In genomic region chr1:135892764-135893163, GRCm38 (mm10) we compare ENCODE assay signal across 21 mouse cellular contexts. TPM values are rescaled to one million over a fixed set of nuclear protein-coding genes. Genes with fewer than 3 reads are reported as not detected.
"Had no signal": no experiment of that assay in that cellular context is flagged by ENCODE, and none has a peak within 500 bp of the region (broad histone marks: within the 10 kb centered on the region; RNA-seq: fewer than 3 reads in every experiment).

No protein-coding gene starts in this region.

- H3K4me2 ChIP-seq: kidney, embryonic 15.5 days; limb, embryonic 13.5 days; liver, embryonic 13.5 days; midbrain, embryonic 11.5 days; neural tube, embryonic 12.5 days; neural tube, embryonic 15.5 days had no signal

- H3K9ac ChIP-seq: kidney, embryonic 15.5 days; limb, embryonic 13.5 days; liver, embryonic 13.5 days; neural tube, embryonic 12.5 days; neural tube, embryonic 15.5 days had no signal

- DNase-seq: kidney, adult 8-10 months; kidney, postnatal 10 days; kidney, postnatal 4 days; liver, embryonic 13.5 days; lung, adult 2 months; lung, postnatal 14 days; lung, postnatal 4 days; midbrain, embryonic 14.5 days; right cerebral cortex, postnatal 14 days; right cerebral cortex, postnatal 4 days; thymus, adult 18-20 months; thymus, postnatal 36 days had no signal

- H3K4me1 ChIP-seq: kidney, embryonic 15.5 days; limb, embryonic 13.5 days; neural tube, embryonic 12.5 days had no signal

- H3K36me3 ChIP-seq: kidney, embryonic 15.5 days; limb, embryonic 13.5 days; liver, embryonic 13.5 days; neural tube, embryonic 12.5 days; neural tube, embryonic 15.5 days had no signal

- H3K27me3 ChIP-seq: limb, embryonic 13.5 days; neural tube, embryonic 12.5 days; neural tube, embryonic 15.5 days had no signal

- H3K27ac ChIP-seq: kidney, embryonic 15.5 days; limb, embryonic 13.5 days; liver, embryonic 13.5 days; neural tube, embryonic 12.5 days; neural tube, embryonic 15.5 days had no signal

- H3K4me3 ChIP-seq: kidney, embryonic 15.5 days; limb, embryonic 13.5 days; liver, embryonic 13.5 days; neural tube, embryonic 12.5 days; neural tube, embryonic 15.5 days had no signal

- H3K9me3 ChIP-seq: kidney, embryonic 15.5 days; limb, embryonic 13.5 days; liver, embryonic 13.5 days; neural tube, embryonic 12.5 days; neural tube, embryonic 15.5 days had no signal

RNA-seq across cellular contexts. Expression of gene Pkp1, which starts 26.2 kb away (rescaled TPM):
- total RNA-seq: layer of hippocampus, adult 18-20 months; megakaryocyte progenitor cell, adult 5-6 weeks; megakaryocyte-erythroid progenitor cell, adult 5-6 weeks had no signal
- polyA plus RNA-seq: liver, embryonic 13.5 days; liver, embryonic 16.5 days had no signal

RNA-seq across cellular contexts. Expression of gene Tnnt2, which starts 56.6 kb away (rescaled TPM):
- total RNA-seq: megakaryocyte progenitor cell, adult 5-6 weeks; megakaryocyte-erythroid progenitor cell, adult 5-6 weeks had no signal
